Mouse (Mus musculus): ENCODE data around the gene Tecpr2.

Gene Tecpr2

GRCm38 (mm10) chr12:110948082-110948909 lies 59.2 kb downstream of the Tecpr2 start:
- in situ Hi-C loops (cut with MboI, MseI): no loop called here

- in situ Hi-C loops (cut with MboI, MseI): no loop called here
Measured at GRCm38 (mm10) chr12:110948910-110949201, 59.8 kb downstream of the Tecpr2 start.

GRCm38 (mm10) chr12:110949410-110949809 lies 60.3 kb downstream of the Tecpr2 start:
- in situ Hi-C loops (cut with MboI, MseI): no loop called here

- in situ Hi-C loops (cut with MboI, MseI): no loop called here
Measured at GRCm38 (mm10) chr12:110950151-110950550, 61.1 kb downstream of the Tecpr2 start.

DNA sequence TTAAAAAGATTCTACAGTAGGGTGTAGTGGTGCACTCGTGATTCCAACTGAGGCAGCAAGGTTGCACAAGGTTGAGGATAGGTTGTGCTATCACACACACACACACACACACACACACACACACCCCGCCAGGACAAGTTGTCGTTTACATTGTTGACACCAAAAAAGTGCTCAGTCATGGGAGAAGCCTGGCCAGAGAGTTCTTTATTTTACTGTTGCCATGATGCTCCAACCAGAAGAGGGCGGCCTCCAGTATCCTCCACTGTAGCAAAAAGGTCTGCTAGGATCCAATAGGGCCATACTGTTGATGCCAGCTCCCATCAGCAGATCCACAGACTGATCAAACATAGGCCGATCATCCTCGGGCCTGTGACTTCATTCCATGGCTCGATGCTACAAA lies 62.2 kb downstream of the Tecpr2 start:
- in situ Hi-C loops (cut with MboI, MseI): no loop called here

DNA sequence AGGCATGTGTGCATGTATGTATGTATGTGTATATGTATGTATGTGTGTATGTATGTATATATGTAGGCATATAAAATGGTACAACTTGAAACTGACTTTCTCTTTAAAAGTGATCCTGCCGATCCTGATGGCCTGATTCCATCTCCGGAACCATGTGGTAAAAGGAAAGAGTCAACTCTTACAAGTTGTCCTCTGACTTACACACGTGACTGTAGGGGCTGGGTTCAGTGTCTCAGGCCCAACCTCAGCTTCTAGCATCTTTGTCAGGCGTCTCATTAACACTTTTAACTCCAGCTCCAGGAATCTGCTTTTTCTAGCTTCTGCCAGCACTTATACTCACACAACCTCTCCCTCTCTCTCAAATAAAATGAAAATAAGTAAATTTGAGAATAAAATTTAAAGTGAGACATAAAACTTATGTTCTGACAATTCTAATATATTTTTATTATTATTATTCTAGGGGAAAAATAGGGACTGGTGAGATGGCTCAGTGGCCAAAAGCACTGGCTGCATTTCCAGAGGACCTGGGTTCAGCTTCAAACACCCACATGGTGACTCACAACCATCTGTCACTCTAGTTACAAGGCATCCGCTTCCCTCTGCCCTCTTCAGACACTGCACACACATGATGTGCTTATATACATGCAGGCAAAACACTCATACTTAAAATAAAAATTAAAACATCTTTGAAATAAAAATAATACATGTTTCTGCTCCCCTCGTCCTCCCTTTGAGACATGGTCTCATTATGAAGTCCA lies 63.7 kb downstream of the Tecpr2 start:
- in situ Hi-C loops (cut with MboI, MseI): no loop called here

DNA sequence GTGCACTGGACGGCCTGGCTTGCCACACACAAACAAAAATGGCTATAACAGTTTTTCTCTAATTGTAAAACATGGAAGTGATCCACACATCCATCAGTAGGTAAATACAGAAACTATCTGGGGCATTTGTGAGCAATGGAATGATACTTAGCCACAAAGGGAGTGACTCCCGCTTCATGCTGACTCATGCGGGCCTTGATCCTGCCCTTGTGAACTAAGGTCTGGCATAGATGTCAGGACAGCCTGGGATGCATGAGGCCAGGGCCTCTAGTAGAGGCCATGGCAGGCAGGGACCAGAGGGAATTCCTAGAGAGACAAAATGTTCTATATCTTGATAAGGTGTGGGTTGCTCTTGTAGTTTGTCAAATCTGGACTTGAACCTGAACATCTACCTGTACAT lies 64.4 kb downstream of the Tecpr2 start:
- in situ Hi-C loops (cut with MboI, MseI): no loop called here

DNA sequence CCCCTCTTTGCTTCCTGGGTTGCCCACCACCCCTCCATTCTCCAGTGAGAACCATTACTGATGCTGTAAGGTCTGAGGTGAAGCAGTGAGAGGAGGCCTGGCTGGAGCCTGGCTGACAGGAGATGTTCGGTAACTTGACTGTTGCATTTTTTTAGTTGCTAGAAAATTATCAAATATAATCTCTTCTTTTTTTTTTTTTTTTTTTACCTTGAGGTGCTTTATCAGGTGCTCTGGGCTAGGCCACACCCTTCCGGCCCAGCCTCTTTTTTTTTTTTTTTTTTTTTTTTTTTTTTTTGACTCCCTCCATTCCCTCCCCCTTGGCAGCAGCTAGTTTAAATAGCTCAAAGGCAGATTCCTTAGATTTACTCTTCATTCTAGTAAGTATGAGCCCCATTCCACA lies 64.8 kb downstream of the Tecpr2 start:
- in situ Hi-C loops (cut with MboI, MseI): no loop called here

DNA sequence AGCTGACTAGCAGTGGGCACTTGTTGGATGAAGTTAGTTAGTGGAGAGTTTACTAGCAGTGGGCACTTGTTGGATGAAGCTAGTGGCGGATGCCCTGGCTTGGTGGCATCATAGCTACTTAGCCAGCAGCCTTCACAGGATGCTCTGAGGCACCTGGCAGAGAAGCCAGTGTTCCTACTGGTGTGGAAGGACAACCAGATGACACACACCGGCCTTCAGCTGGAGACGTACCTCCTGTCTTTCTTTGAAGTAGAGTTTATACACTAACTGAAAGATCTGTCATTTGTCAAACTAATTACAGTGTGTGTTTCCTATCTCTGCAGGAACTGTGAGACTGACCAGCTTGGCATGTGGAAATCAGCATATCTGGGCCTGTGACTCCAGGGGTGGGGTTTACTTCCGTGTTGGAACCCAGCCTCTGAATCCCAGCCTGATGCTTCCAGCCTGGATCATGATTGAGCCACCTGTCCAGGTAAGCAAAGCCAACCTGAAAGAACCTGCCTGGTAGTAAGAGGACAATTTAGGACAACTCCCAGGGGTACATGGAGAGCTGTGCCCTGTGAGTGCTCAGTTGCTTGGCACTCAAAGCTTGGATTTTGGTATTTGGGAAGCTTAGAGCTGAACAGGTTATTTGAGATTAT lies 65.4 kb downstream of the Tecpr2 start:
- in situ Hi-C loops (cut with MboI, MseI): no loop called here

DNA sequence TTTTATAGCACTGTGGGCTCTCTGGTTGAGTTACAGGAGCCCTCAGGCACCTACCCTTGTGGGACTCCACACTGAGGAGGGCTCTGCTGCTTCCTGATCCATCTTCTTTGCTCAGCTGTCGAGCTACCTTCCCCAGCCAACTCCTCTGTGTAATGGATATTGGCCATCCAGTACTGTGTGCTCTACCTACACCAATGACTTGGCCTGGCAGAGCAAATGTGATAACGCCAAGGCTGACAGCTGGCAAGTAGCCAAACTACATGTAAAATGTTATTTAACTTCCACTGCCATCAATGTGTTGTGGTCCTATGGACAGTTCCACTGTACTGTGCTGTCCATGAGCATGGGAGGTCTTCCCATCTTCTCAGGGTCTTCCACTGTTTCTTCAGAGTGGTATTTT lies 72.9 kb downstream of the Tecpr2 start:
- in situ Hi-C loops (cut with MboI, MseI): no loop called here

- in situ Hi-C loops (cut with MboI, MseI): no loop called here
Measured at GRCm38 (mm10) chr12:110965500-110965899, 76.4 kb downstream of the Tecpr2 start.

GRCm38 (mm10) chr12:110966079-110966478 lies 77.0 kb downstream of the Tecpr2 start:
- in situ Hi-C loops (cut with MboI, MseI): no loop called here

DNA sequence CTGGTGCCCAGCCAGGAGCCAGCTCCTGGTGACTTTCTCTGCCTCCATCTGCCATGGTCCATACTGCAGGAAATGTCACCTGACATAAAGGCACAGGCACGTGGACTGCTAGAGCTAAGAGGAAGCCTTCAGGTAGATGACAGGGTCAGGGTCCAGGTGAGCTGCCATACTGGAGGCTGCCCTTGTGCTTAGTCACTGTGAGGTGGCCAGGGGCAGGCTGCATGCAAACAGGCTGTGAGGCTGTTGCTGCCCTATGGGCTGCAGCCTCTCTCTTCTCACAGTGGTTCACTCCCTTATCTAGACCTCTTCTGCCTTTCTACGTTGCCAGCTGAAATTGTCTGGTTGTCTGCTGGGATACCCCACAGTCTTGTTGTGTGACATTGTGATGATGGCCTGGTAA lies 78.1 kb downstream of the Tecpr2 start:
- in situ Hi-C loops (cut with MboI, MseI): no loop called here

DNA sequence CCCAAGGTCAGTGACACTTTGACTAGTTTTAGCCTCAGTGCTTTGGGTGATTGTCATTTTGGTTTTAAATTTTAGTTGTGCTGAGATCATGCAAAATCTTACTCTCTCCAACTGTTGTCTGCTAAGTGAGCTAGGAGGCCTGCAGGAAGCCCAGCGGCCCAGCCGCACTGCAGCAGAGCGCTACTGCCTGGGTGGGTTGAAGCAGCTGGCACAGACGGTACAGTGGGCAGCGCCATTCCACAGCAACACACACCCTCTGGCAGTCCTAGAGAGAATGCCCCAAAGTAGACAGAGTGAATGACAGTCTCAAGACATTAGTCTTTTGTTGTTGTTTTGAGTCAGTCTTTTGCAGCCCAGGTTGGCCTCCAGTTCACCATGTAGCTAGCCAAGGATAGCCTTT lies 81.3 kb downstream of the Tecpr2 start:
- in situ Hi-C loops (cut with MboI, MseI): no loop called here

DNA sequence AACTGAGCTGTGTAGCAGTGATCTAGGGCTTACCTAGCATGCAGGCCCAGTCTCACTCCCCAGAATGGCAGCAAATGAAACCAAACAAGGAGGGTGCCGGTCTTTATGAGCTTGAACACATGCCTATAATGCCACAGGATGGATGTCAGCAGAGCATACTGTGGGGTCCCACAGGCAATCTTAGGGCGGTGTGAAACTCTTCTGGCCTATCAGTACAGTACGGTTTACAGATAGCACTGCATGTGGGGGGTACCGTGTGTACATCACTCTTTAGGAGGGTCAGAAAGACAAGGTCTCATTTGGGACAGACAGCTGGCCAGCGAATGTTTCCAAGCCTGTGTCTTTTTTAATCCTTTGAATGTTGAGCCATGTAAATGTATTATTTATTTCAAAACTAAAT lies 82.9 kb downstream of the Tecpr2 start:
- in situ Hi-C loops (cut with MboI, MseI): no loop called here

DNA sequence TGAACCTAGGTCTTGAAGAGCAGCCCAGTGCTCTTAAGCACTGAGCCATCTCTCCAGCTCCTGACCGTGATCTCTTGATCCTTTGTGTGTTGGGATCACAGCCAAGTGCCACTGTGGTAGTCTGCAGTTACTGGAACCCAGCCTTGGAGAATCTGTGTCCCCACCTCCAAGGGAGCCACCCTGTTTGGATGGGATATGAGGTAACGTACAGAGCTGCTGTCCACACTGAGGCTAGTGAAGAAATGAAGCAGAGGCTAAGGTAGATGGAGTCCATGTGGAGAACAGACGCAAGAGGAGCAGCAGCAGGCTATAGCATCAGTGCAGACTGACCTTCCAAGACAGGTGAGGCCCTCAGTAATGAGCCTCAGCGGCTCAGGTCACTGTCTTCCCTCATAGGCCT lies 84.8 kb downstream of the Tecpr2 start:
- in situ Hi-C loops (cut with MboI, MseI): no loop called here

DNA sequence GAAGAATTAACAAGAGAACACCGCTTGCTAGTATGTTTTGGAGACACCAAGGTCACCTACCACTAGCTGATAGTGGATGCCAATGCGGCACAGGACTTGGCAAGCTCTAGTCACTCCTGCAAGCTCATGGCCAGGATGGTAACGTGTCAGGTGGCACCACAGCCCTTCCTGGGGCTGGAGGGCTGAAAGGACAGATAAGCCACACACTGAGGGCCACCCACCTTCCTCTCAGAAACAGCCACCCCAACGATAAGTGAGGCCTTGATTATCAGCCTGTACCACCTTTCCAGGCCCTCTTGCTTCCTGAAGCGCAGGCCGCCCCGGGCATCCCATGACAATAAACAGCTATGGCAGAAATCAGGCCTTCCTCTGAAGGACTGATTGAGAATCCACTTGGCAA lies 85.2 kb downstream of the Tecpr2 start:
- in situ Hi-C loops (cut with MboI, MseI): no loop called here

DNA sequence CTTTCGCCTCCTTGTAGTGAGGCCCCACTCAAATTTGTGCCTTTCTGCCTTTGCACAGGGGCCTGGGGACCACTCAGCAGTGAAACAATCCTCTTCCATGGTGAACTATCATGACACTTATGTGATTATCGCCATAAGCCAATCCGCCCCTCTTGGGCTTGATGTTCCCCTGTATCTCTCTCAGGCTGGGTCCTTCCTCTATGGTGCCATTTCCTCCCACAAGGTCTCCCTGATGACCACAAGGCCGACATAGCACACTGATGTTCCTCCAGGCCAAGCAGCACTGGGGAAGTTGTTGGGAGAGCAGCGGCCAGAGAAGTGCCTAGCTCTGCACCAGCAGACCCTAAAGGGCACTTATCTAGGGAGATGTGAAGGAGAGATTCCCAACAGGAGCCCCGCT lies 85.7 kb downstream of the Tecpr2 start:
- in situ Hi-C loops (cut with MboI, MseI): no loop called here

GRCm38 (mm10) chr12:110975385-110975784 lies 86.3 kb downstream of the Tecpr2 start:
- in situ Hi-C loops (cut with MboI, MseI): no loop called here

DNA sequence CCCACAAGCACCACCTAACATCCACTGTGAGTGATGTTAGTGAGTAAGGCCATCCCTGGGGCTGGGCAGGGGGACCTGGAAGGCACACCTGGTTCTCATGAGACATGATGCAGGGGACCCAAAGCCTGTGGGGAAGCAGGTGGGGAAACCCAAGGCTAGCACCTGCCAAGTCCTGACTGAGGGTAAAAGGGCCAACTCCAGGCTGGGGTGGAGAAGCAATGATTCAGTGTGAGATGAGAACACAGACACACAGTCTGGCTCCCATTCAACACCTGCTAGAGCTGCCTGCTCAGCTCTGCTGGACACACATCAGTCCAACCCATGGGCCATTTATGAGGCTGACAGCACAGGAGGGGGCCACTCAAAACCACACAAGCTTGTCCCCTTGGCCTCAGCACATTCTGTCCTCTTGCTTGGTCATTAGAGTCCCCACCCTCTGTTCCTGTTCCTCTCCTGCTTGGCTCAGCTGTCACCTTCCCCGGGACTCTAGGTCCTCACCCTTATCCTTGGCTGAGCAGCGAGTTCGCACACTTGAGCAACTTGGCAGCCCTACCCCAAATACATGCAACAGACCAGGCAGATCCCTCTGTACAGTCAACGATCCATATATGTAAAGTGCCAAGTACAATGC lies 86.9 kb downstream of the Tecpr2 start:
- in situ Hi-C loops (cut with MboI, MseI): no loop called here

GRCm38 (mm10) chr12:110976589-110977344 lies 87.7 kb downstream of the Tecpr2 start:
- in situ Hi-C loops (cut with MboI, MseI): no loop called here

DNA sequence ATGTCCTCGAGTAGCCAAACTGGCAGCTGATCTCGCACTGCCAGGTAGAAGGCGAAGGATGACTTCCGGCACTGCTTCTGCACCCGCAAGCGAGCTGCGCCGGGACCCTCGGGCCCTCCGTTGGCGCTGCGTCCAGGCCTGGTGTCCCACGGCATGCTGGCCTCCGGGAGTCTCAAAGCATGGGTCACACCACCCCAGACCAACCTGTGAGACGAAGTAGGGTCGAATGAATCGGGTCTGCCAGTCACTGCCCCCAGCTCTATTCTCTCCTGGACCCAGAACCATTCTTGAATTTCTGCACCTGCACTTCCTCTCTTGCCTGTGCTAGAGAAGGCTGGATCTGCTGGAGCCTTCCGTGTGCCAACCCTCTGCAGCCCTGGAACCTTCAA lies 88.3 kb downstream of the Tecpr2 start:
- in situ Hi-C loops (cut with MboI, MseI): no loop called here
